Mouse (Mus musculus) spleen, postnatal 4 days (tissue): ENCODE data around the gene Cnksr3.

Experiments
- DNase-seq, 2 experiments: peaks; one replicate each; pipeline ENCODE4 v3.0.0; 2022; ENCODE audit warnings: low spot score in 2 of 2

The Cnksr3 gene

GRCm38 (mm10) chr10:7196668-7197400 lies 15.2 kb downstream of the Cnksr3 start:
- DNase-seq, result no peak

GRCm38 (mm10) chr10:7195927-7196326 lies 16.1 kb downstream of the Cnksr3 start:
- DNase-seq, result no peak

- no peak for DNase-seq
Measured at GRCm38 (mm10) chr10:7191721-7192413, 20.2 kb downstream of the Cnksr3 start.

- DNase-seq, result no peak
Measured at GRCm38 (mm10) chr10:7189194-7189593, 22.8 kb downstream of the Cnksr3 start.

- DNase-seq, result no peak
Measured at GRCm38 (mm10) chr10:7187881-7188280, 24.2 kb downstream of the Cnksr3 start.

- DNase-seq, result no peak
Measured at GRCm38 (mm10) chr10:7186992-7187391, 25.0 kb downstream of the Cnksr3 start.

GRCm38 (mm10) chr10:7186018-7186417 lies 26.0 kb downstream of the Cnksr3 start:
- no peak for DNase-seq

- DNase-seq, result no peak
Measured at GRCm38 (mm10) chr10:7183171-7183631, 28.8 kb downstream of the Cnksr3 start.

GRCm38 (mm10) chr10:7182555-7183170 lies 29.4 kb downstream of the Cnksr3 start:
- DNase-seq, result peak in 1 of 2 experiments; percentile 51

GRCm38 (mm10) chr10:7180296-7180695 lies 31.7 kb downstream of the Cnksr3 start:
- DNase-seq, result no peak

GRCm38 (mm10) chr10:7178571-7178970 lies 33.5 kb downstream of the Cnksr3 start:
- DNase-seq, result no peak

GRCm38 (mm10) chr10:7176205-7176910 lies 35.7 kb downstream of the Cnksr3 start:
- DNase-seq, result no peak

GRCm38 (mm10) chr10:7174480-7174879 lies 37.6 kb downstream of the Cnksr3 start:
- DNase-seq, result no peak

GRCm38 (mm10) chr10:7173098-7173497 lies 38.9 kb downstream of the Cnksr3 start:
- no peak for DNase-seq

GRCm38 (mm10) chr10:7170434-7170833 lies 41.6 kb downstream of the Cnksr3 start:
- DNase-seq, result no peak

GRCm38 (mm10) chr10:7163031-7163430 lies 49.0 kb downstream of the Cnksr3 start:
- no peak for DNase-seq

GRCm38 (mm10) chr10:7159061-7159511 lies 53.0 kb downstream of the Cnksr3 start:
- DNase-seq, result no peak

- DNase-seq, result no peak
Measured at GRCm38 (mm10) chr10:7158285-7159060, 53.6 kb downstream of the Cnksr3 start.

- DNase-seq, result no peak
Measured at GRCm38 (mm10) chr10:7154877-7155276, 57.2 kb downstream of the Cnksr3 start.

- DNase-seq, result no peak
Measured at GRCm38 (mm10) chr10:7152926-7153325, 59.1 kb downstream of the Cnksr3 start.
